Mouse (Mus musculus): Measurements from ENCODE around the gene Ube2k. TPM values are rescaled to one million over a fixed set of nuclear protein-coding genes. Genes with fewer than 3 reads are reported as not detected.
A peak's percentile ranks its signal among the peaks of the same experiment; 100 is the strongest.

Ube2k gene
- 99.8 and 102 TPM in 2 replicates for polyA plus RNA-seq (2015; fragmentation: Nextera tagmentation; extraction: Ambion mirVana)

- Histone ChIP-seq H3K4me2 (replicated peaks; ENCODE audit: low read depth, low read length) (peak within 1 kb of the TSS; percentile 76), H3K4me3 (ENCODE audit: low read depth, low read length) (peak within 1 kb of the TSS; percentile 93), H3K9me3 (ENCODE audit: low read length) (no peaks in the 10 kb centered on the region), H3K27ac (ENCODE audit: low read length) (peak within 1 kb of the TSS; percentile 99), H3K36me3 (ENCODE audit: insufficient read depth, low read length) (no peaks in the 10 kb centered on the region), H3K9ac (replicated peaks; ENCODE audit: low read depth) (peak within 1 kb of the TSS; percentile 89), H3K4me1 (ENCODE audit: insufficient read depth, low read depth, low read length) (peaks cover 3% of the 10 kb centered on the region; the same call in 1 of the 2 replicates), H3K27me3 (replicated peaks; ENCODE audit: insufficient read depth, low read length) (no peaks in the 10 kb centered on the region)
- peak; percentile 97 for DNase-seq (ENCODE audit: low spot score)
- ATAC-seq = peak; percentile 98
- under 1% methylated on average over 53 of the region's 66 CpGs for WGBS
- TF ChIP-seq EP300 (IDR thresholded peaks at IDR 0.05) = no peak
- no peak; the same call in 1 of the 2 replicates for TF ChIP-seq CTCF (IDR thresholded peaks at IDR 0.05)
Observed at GRCm38 (mm10) chr5:65536751-65537419, at the start of gene Ube2k, which contains the start of gene Smim14. Gene Ube2k (plus strand): TSS chr5:65537233. Gene Smim14 (minus strand): TSS chr5:65537184.

GRCm38 (mm10) chr5:65487381-65487780, 49.7 kb upstream of the Ube2k start:
- Histone ChIP-seq H3K4me2 (replicated peaks; ENCODE audit: low read depth, low read length) (no peak overlapping the region), H3K27ac (ENCODE audit: low read length) (no peak overlapping the region), H3K9ac (replicated peaks; ENCODE audit: low read depth) (no peak overlapping the region), H3K9me3 (ENCODE audit: low read length) (no peaks in the 10 kb centered on the region), H3K4me1 (ENCODE audit: insufficient read depth, low read depth, low read length) (peaks cover 21% of the 10 kb centered on the region; the same call in 1 of the 2 replicates), H3K27me3 (replicated peaks; ENCODE audit: insufficient read depth, low read length) (no peaks in the 10 kb centered on the region), H3K36me3 (ENCODE audit: insufficient read depth, low read length) (peaks cover 9% of the 10 kb centered on the region; the same call in 1 of the 2 replicates), H3K4me3 (ENCODE audit: low read depth, low read length) (no peak overlapping the region)
- no peak for ATAC-seq
- WGBS = 70% methylated on average over 10 of the region's 10 CpGs
- TF ChIP-seq EP300 (IDR thresholded peaks at IDR 0.05) (no peak), CTCF (IDR thresholded peaks at IDR 0.05) (no peak)
- peak; percentile 50 for DNase-seq (ENCODE audit: low spot score)

DNA sequence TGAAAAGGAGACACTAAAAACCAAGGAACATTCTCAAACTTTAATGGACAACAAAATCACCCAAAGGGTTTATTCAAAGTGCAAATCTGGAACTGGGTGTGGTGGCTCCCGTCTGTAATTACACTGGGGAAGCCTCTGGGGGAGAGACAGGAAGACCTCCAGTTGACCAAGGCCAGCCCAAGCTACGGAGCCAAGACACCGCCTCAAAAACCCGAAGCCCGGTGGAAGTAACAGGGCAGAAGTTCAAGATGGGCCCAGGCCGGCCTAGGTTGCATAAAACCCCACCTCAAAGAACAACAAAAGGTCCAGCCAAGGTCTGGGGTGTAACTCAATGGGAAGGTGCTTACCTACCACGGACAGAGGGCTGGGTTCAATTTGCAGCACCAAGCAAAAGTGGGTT, 48.3 kb upstream of the Ube2k start:
- peaks cover 9% of the 10 kb centered on the region; the same call in 1 of the 2 replicates for H3K36me3 ChIP-seq (ENCODE audit: insufficient read depth, low read length)
- H3K9ac ChIP-seq (replicated peaks; ENCODE audit: low read depth) = no peak overlapping the region
- H3K27ac ChIP-seq (ENCODE audit: low read length) = no peak overlapping the region
- ATAC-seq = no peak
- H3K4me2 ChIP-seq (replicated peaks; ENCODE audit: low read depth, low read length) = no peak overlapping the region
- TF ChIP-seq CTCF (IDR thresholded peaks at IDR 0.05) = no peak
- no peak for TF ChIP-seq EP300 (IDR thresholded peaks at IDR 0.05)
- no peak overlapping the region for H3K4me3 ChIP-seq (ENCODE audit: low read depth, low read length)
- H3K27me3 ChIP-seq (replicated peaks; ENCODE audit: insufficient read depth, low read length) = no peaks in the 10 kb centered on the region
- H3K9me3 ChIP-seq (ENCODE audit: low read length) = no peaks in the 10 kb centered on the region
- WGBS = 70% methylated on average over 7 of the region's 7 CpGs
- H3K4me1 ChIP-seq (ENCODE audit: insufficient read depth, low read depth, low read length) = peaks cover 21% of the 10 kb centered on the region; the same call in 1 of the 2 replicates
- DNase-seq (ENCODE audit: low spot score) = no peak

GRCm38 (mm10) chr5:65489830-65490229, 47.2 kb upstream of the Ube2k start:
- DNase-seq (ENCODE audit: low spot score) = peak; percentile 91
- H3K4me1 ChIP-seq (ENCODE audit: insufficient read depth, low read depth, low read length) = peaks cover 21% of the 10 kb centered on the region; the same call in 1 of the 2 replicates
- no peaks in the 10 kb centered on the region for H3K27me3 ChIP-seq (replicated peaks; ENCODE audit: insufficient read depth, low read length)
- H3K36me3 ChIP-seq (ENCODE audit: insufficient read depth, low read length) = peaks cover 9% of the 10 kb centered on the region; the same call in 1 of the 2 replicates
- H3K4me3 ChIP-seq (ENCODE audit: low read depth, low read length) = no peak overlapping the region
- H3K4me2 ChIP-seq (replicated peaks; ENCODE audit: low read depth, low read length) = no peak overlapping the region
- ATAC-seq = no peak
- no peaks in the 10 kb centered on the region for H3K9me3 ChIP-seq (ENCODE audit: low read length)
- H3K27ac ChIP-seq (ENCODE audit: low read length) = no peak overlapping the region
- H3K9ac ChIP-seq (replicated peaks; ENCODE audit: low read depth) = no peak overlapping the region
- WGBS = 37% methylated on average over 4 of the region's 4 CpGs
- TF ChIP-seq EP300 (IDR thresholded peaks at IDR 0.05) = 0 out of 2 replicates have a peak, but pooled peaks have one; percentile 10
- no peak for TF ChIP-seq CTCF (IDR thresholded peaks at IDR 0.05)

- Histone ChIP-seq H3K27ac (ENCODE audit: low read length) (peak overlapping the region; percentile 99), H3K4me1 (ENCODE audit: insufficient read depth, low read depth, low read length) (peaks cover 21% of the 10 kb centered on the region; the same call in 1 of the 2 replicates), H3K9ac (replicated peaks; ENCODE audit: low read depth) (peak overlapping the region; percentile 94), H3K4me2 (replicated peaks; ENCODE audit: low read depth, low read length) (peak overlapping the region; percentile 81), H3K36me3 (ENCODE audit: insufficient read depth, low read length) (peaks cover 9% of the 10 kb centered on the region; the same call in 1 of the 2 replicates), H3K9me3 (ENCODE audit: low read length) (no peaks in the 10 kb centered on the region), H3K4me3 (ENCODE audit: low read depth, low read length) (peak overlapping the region; percentile 86), H3K27me3 (replicated peaks; ENCODE audit: insufficient read depth, low read length) (no peaks in the 10 kb centered on the region)
- ATAC-seq (peak; percentile 84), DNase-seq (ENCODE audit: low spot score) (peak; percentile 85)
- TF ChIP-seq CTCF (IDR thresholded peaks at IDR 0.05) = peak; percentile 61
- no peak for TF ChIP-seq EP300 (IDR thresholded peaks at IDR 0.05)
- under 1% methylated on average over 42 of the region's 57 CpGs for WGBS
Observed at GRCm38 (mm10) chr5:65491767-65492715, 45.0 kb upstream of the Ube2k start.
